Mouse (Mus musculus) retina, adult 2 months (tissue): ENCODE data around the gene Ltbr.

Experiments
- DNase-seq: peaks from one replicate; pipeline ENCODE4 v3.0.0-alpha.2; 2012; ENCODE audit warnings: low read depth, low spot score

Gene Ltbr

DNA sequence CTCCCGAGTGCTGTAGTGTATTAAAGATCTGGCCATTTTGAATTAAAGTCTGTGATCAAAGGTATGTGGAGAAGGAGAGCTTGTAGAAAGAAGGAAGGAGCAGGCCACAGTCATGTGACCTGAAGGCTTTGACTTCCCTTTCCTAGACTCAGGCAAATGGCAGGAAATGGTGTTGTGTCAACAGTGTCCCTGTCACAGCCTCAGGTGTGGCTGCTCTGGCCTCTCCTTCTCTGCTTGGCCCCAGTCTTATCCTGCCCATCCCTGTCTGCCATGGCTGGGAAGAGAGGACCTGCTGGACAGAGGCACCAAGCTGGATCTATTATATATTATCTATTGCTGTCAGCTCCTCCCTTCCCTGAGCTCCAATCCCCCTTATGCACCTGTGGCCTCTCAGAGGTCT, 31.9 kb upstream of the Ltbr start:
- DNase-seq = no peak

DNA sequence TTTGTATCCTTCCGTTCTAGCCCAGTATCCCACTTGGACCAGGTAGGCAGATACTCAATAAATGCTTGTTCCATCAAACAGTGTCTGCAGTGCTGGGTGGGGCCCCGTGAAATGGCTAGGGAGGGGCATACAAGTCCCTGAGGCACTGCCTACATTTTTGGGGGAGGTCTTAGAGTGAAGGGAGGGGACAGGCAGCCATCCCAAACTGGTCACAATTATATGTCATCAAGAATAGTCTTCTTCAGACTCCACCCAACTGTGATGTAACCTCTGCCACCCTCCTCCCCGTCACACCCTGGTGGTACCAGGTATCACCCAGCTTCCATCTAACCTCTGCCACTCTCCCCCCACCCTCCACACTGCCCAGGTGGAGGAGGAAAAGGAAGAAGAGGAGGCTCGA, 31.2 kb upstream of the Ltbr start:
- no peak for DNase-seq

DNA sequence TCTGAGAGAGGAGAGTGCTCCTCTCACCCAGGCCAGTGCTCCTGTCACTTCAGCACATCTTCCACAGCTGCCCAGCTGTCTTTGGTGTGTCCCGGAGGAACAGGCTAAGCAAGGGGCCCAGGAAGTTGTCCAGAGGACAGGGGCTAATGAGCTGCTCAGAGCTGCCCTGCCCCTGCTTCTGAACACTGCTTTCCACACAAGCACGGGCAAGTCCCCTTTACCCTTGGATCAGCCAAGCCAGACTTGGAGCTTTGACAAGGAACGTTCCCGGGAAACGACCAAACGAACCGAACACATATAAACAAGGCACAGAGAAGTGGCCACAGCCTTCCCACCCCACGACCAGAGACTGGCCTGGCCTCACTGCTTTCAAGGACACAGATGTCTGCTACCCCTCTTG, 30.4 kb upstream of the Ltbr start:
- DNase-seq = no peak

DNA sequence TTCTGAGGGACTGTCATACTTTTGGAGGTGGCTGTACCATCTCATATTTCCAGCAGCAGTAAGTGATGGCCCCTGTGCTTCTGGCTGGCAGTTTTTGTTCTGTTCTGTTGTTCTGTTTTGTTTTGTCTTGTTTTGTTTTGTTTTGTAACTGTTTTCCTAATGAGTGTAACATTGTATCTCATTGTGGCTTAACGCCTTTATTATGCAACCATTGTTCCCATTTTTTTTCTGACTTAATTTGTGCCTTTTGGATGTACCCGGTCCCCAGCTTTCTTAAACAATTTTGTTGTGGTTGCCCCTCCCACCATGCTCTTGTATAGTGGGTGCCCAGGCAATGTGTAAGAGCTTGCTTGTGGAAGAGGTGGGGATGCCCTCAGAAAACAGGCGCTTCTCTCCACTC, 28.5 kb upstream of the Ltbr start:
- DNase-seq = no peak

DNA sequence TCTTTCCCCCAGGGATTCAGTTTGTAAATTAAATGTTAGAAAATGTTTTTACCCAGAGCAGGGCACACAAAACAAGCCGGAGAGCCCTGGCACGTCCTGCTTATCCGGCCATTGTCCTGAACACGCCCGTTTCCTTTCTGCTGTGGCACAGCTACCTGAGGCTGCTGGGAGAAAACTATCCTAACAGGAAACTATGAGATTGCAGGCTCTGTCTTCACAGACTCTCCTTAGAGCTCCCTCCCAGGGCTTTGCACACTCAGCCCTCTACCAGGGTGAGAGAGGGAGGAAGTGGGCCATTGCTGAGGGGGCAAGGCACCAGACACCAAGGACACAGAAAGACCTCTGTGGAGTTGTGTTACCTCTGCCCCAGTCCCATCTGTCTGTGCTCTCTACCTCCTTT, 26.6 kb upstream of the Ltbr start:
- no peak for DNase-seq

DNA sequence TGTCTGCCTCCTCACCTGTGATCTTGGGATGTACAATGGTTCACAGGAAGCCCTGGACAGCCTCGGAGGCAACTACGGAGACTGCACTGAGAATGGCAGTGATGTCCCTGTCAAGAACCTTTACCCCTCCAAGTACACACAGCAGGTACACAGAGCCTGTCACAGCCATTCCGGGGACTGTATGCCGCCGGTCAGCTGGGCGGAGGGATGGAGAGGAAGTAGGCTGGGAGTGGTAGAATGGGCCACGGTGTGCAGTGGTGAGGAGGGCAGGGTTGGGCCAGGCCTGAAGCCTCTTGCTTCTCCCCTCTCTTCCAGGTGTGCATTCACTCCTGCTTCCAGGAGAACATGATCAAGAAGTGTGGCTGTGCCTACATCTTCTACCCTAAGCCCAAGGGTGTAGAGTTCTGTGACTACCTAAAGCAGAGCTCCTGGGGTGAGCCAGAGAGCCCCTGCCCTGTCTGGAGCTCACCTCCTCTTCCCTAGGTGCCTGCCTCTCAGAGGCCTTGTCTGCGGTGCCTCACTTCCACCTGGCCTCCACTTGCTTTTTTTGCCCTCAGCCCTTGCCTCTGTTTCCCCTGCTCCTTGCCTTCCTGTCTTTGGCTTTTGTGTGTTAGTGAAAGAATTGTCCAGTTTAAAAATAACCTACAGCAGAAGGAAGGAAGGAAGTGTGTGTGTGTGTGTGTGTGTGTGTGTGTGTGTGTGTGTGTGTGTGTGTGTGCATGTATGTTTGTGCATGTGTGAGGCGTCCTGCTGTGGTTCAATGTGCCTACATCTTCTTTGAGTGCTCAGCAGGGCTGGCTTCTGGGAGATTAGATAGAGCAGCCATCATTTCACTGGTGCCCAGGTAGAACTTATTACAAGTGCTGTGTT, 25.3 kb upstream of the Ltbr start:
- DNase-seq = no peak

DNA sequence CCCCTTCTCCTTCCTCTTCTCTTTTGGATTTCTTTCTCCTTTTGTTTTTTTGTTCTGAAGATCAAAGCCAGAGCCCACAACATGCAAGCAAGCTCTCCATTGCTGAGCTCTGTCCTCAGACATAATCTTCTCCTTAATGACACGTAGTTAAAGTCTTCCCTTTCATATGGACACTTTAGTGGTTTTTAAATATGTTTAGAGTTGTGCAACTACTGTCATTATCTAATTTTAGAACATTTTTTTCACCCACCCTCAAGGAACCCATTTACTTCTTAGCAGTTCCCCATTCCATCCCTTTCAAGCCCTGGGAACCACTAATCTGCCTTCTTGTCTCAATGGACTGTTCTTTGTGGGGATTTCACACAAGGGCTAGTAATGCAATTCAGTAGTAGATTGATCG, 20.7 kb upstream of the Ltbr start:
- no peak for DNase-seq

DNA sequence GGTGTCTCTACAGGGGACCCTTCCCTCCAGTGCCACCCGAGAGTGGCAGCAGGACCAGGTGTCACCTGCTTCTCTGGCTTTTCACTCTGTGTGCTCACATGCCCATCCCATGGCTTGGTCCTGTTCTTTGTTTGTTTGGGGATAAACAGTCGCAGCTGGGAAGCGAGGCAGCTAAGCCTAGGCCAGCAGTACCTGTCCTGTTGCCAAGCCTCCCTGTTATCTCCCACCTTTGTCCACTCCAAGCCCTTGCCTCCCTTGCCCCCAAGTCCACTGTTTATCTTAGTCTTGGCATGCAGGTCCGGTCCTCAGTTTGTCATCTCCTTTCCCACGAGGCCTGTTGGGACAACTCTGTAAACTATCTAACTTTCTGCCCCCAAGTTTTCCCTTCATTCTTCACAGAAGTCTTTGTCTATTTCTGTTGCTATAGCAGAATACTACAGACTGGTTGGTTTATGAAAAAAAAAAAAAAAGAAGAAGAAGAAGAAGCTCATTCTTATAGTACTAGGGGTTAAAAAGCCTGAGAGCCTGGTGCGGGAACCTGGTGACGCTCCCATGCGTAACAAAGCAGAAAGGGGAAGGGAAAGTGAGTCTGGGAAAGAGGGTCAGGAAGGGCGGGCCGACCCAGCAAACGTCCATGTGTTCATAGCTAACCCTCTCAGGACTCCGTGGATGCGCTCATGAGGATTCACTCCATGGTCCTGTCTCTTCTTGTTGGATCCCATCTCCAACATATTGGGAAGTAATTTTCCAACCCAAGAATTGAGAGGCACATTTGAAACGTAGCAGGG, 19.6 kb upstream of the Ltbr start:
- DNase-seq = no peak

DNA sequence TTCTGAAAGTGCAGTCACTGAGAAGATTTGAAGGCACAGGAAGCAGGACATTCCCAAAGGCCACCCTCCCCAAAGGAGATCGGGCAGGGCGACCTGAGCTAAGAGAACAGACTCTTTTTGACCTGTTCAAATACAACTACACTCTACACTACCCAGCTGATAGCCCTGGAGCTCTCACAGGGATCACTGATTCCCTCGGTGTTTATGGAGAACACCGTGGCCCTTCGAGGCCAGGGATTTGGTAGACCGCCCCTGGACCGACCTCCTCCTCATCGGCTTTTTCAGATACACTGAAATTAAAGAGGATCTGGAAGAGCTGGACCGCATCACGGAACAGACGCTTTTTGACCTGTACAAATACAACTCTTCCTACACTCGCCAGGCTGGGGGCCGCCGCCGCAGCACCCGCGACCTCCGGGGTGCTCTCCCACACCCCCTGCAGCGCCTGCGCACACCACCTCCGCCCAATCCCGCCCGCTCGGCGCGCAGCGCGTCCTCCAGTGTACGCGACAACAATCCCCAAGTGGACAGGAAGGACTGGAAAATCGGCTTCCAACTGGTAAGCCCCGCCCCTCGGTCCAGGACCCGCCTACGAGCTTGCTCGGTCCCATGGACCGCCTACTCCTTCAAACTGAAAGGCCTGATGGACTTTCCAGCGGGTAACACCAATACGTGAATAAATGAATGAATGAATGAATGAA, 17.1 kb upstream of the Ltbr start:
- peak; percentile 66 for DNase-seq

DNA sequence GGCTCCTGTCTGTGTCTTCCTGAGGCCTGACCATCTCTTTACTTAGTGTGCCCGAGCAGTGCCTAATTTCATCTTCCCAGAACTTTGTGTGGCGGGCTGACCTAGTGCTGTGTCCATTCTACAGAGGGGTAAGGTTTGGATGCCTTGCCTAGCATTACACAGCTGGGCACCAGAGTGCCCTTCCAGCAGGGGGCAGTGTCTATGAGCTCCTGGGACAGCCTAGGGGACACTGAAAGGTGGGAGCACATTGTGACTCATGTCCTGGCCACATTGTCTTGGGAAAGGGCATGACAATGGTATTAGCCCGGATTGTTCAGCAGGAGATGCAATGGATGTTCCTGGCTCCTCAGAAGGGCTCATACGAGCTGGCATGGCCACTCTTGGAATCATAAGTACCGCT, 14.6 kb upstream of the Ltbr start:
- no peak for DNase-seq

DNA sequence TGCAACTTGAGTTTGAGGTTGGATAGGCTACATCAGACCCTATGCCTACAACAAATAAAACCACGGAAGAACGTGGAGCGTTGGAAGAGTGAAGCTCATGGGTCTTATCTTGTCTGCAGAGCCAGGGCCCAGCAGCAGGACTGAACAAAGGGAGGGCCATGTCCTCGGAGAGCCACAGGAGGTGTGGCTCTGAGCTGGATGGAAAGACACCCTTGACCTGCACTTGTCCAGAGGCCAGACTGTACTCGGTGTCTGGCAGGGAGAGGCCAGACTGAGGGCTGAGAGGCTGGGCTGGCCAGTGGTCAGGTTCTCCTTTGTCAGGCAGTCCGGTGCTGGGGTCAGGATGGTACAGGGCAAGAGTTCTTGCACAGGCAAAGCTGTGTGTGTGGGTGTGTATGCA, 11.7 kb upstream of the Ltbr start:
- DNase-seq = no peak

DNA sequence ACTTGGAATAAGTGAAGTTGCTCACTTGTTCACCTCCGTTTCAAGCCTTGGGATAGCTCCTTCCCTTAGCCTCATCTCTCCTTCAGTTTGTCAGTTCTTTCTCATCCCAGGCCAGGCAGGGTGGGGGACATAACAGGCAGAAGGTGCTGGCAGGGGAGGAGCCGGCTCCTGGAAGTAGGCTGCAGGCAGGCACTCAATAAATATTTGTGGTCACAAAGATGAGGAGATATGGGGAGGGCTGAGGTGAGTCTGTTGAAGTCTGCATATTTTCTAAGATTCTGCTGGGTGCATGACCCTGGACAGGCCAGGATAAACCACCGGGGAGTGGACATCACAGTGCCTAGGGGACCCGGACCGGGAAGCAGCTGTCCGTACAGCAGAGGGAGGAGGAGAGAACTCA, 9.9 kb upstream of the Ltbr start:
- no peak for DNase-seq

DNA sequence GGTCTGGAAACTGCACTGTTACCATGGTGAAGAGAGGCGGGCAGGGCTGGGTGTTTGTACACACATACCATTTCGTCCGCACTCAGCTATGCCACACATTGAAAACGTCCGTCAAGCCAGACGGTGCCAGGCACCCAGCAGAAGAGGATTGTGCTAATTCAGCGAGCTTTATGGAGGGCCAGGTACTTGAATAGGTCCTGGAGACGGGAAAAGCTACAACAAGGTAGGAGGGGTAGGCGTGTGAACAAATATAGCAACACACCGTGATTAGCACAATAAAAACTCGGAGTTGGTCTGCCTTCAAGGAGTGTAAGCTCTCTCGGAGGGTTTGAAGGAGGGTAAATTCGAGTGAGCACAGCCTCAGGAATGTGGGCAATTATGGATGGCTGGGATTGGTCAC, 9.1 kb upstream of the Ltbr start:
- DNase-seq = no peak

DNA sequence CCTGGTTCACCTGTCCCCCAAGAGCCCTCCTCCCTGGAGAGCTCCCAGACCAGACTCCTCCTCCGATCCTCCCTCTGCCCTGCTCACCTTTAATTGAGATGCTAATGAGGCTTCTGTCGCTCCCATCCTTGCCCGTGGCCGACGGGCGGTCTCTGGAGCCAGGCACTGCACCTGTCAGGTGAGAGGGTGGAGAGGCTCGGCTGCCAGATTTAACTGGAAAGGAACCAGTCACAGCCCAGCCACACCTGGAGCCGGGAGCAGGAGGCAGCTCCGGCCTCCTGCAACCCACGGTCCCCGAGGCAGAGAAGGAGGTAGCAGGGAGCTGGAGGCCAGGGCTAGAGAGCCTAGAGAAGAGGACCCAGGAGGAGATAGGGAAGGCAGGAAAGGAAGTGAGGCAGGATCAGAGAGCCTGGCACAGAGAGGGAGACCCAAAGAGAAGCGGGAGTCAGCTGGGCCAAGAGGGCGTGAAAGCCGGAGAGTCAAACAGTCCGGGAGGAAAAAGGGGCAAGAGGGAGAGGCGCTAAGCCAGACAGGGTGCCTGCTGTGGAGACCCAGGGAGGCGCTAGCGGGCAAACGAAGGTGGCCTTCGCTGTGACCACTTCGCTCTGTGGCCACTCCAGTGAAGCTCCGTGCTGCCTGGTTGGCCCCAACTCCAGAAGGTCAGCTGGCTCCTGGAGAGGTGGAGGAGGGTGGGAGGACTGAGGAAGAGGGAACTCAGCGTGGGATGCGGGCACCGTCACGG, 7.6 kb upstream of the Ltbr start:
- no peak for DNase-seq

DNA sequence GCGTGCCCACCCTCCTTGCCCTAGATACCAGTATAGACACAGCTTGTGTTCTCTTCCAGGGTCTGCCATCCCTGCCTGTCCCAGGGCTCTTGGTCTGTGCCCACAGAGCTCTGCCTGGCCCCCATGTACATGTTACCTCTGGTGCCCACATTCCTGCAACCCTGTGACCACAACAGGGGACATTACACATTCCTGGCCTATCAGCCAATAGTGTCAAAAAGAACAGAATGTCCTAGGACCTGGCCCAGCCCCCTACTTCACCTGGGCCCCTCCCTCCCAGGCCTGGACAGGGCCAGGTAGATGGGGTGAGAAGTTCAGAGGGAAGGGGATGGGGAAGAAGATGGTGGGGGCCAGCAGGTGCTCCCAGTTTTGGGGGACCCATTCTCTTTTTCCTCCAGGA, 6.6 kb upstream of the Ltbr start, which contains the start of gene Scnn1a:
TSS of gene Scnn1a (plus strand) at position 337 of the 400 bp plus-strand sequence.
- no peak for DNase-seq

DNA sequence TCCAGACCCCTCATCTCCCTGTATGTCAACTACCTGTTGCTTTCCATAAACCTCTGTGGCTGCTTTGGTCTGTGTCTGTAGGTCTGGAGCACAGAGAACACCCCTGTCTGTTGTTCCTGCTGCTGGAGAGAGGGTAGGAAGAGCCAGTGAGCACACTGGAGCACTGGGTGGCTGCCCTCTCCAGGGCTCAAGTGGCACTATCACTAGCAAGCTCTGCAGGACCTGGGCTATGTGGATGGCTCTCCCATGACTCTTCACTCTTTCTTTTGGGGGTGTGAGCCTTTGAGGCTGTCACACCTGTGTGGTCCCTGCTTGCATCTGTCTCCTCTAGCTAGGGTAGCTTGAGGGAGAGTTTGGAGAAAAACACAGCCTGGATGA, 6.2 kb upstream of the Ltbr start:
- DNase-seq = no peak

DNA sequence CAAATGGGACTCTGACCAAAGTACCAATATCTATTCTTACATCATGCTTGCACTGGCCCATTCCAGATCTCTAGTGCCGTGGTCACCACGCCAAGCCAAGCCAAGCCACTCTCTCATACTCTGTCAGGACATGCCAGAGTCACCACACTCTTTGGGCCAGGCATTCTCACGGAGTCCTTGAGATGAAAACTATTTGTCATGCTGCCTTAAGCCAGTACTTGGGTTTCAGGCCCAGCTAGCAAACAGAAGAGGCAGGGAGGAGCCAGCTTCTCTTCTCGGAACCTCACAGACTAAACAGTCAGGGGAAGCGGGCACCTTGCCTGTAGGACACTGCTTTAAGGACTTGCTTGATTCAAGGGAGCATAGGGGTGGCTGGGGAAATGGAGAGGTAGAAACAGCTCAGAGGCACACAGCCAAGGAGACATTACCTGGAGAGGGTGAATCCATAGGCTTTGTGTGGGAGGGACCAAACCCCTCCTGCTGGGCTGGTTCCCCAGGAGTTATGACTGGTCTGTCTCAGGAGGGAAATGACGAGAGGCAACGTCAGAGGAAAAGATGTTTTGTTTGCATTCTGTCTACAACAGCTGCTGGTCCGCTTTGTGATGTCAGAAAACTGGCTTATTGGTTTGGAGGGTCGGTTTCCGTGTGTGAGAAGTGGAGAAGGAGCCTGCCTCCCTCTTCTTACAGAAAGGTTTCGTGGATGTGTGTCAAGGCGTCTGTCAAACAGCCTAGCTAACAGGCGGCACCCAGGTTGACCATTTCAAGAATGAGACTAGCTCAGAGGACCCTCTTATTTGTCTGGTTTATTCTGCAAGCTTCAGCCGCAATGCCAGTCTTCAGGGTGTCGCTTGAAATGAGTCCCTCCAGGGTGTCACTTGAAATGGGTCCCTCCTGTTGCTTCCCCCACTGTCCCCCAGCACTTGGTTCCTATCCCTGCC, 5.6 kb upstream of the Ltbr start:
- DNase-seq = no peak

DNA sequence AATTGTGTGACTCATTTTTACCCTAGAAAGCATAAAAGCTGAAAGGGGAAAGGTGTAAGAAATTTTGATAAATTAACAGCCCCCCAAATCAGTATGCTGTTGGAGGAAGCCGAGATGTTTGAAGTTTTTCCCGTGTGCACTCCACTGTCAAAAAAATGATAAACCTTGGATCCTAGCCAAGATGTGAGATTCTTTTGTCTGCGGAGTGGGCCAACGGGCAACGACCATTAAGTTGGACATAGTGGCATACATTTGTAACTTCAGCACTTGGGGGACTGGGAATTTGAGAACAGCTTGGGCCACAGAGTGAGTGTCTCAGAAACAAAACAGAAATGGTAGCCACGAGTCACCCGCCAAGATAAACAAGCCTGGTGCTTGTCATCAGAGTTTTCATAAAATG, 3.4 kb upstream of the Ltbr start:
- no peak for DNase-seq

DNA sequence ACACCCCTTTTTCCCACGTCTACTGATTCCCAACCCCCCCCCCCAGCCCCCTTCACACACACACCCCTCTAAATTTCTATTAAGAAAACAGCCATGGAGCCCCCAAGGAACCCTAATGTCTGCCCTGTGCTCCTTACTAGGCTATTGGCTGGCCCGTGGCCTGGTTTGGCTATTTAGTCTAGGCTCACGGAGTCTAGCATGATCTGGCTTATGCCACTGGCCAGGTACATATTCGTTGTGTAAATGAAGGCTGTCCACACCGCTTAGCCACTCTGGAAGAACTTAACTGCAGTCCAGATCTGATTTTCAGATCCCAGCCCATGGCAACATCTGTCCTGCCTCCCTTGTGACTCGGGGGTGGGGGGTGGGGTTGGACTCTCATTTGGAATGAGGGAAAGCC, 1.1 kb upstream of the Ltbr start:
- DNase-seq = no peak

DNA sequence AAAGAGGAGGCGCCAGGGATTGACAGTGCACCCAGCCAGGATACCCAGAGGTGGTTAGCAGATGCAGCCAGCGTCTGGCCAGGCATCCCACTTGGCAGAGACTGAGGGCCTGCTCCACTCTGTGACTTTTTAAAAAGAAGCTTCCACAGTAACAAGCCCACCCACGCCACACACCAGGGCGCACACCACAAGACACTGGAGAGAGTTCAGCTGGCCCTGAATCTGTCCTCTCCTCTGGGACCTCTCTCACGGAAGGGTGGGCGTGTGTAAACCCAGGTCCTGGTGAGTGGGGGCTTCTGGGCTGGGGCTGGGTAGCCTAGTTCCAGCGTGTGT, 512 bp upstream of the Ltbr start:
- DNase-seq = no peak
